ENCODE assay signal across 8 mouse cellular contexts in genomic region chr8:120113758-120114255, GRCm38 (mm10). TPM values are rescaled to one million over a fixed set of nuclear protein-coding genes. Genes with fewer than 3 reads are reported as not detected.
DNase-seq lines count a peak whose midpoint lies in the region; ATAC-seq lines count a peak whose summit lies in the region.

Gene 6430548M08Rik (plus strand): TSS chr8:120114152.

- H3K27ac ChIP-seq in heart, embryonic 10.5 days = peak within 1 kb of the TSS; percentile 88
- peak within 1 kb of the TSS; percentile 96 for H3K27ac ChIP-seq in kidney, embryonic 15.5 days

- H3K4me3 ChIP-seq in heart, embryonic 10.5 days = peak within 1 kb of the TSS; percentile 86
- H3K4me3 ChIP-seq in kidney, embryonic 15.5 days (replicated peaks) = peak within 1 kb of the TSS; percentile 74

- H3K9me3 ChIP-seq in heart, embryonic 10.5 days = no peaks in the 10 kb centered on the region
- H3K9me3 ChIP-seq in kidney, embryonic 15.5 days (replicated peaks) = no peaks in the 10 kb centered on the region

- H3K4me2 ChIP-seq in kidney, embryonic 15.5 days = peak within 1 kb of the TSS; percentile 96

- DNase-seq in B cell, adult 2 months = peak; percentile 100
- peak; percentile 100 for DNase-seq in brain, adult 2 months (ENCODE audit: low read depth, low spot score)
- peak; percentile 100 for DNase-seq in heart, embryonic 10.5 days (ENCODE audit: low spot score)
- peak; percentile 100 for DNase-seq in liver
- DNase-seq in spleen, postnatal 4 days (ENCODE audit: low spot score in 2 of 2) = peak; percentile 100

- H3K9ac ChIP-seq in kidney, embryonic 15.5 days = peak within 1 kb of the TSS; percentile 67

- H3K36me3 ChIP-seq in heart, embryonic 10.5 days = peaks cover 8% of the 10 kb centered on the region; the same call in 1 of the 2 replicates
- H3K36me3 ChIP-seq in kidney, embryonic 15.5 days = no peaks in the 10 kb centered on the region

- under 1% methylated on average over 61 of the region's 61 CpGs for WGBS in heart, embryonic 10.5 days
- under 1% methylated on average over 60 of the region's 61 CpGs for WGBS in kidney, embryonic 15.5 days

- H3K27me3 ChIP-seq in heart, embryonic 10.5 days (ENCODE audit: insufficient read depth, poor library complexity, severe bottlenecking) = peaks cover 35% of the 10 kb centered on the region
- H3K27me3 ChIP-seq in kidney, embryonic 15.5 days = peaks cover 42% of the 10 kb centered on the region

- peak; percentile 95 for ATAC-seq in erythroblast, adult 5-6 weeks (replicated peaks; ENCODE audit: low FRiP score, poor library complexity, severe bottlenecking)
- ATAC-seq in kidney, embryonic 15.5 days (replicated peaks; ENCODE audit: low FRiP score) = peak; percentile 98
- peak; percentile 69 for ATAC-seq in monocyte, adult 5-6 weeks (replicated peaks; ENCODE audit: insufficient number of reproducible peaks, low FRiP score, low TSS enrichment, poor library complexity, severe bottlenecking)

- H3K4me1 ChIP-seq in heart, embryonic 10.5 days = peaks cover 41% of the 10 kb centered on the region
- peaks cover 22% of the 10 kb centered on the region for H3K4me1 ChIP-seq in kidney, embryonic 15.5 days

RNA-seq across cellular contexts. Expression of gene 6430548M08Rik, which starts in this region (rescaled TPM):
- 10.0 and 11.0 TPM in 2 replicates for total RNA-seq in erythroblast, adult 5-6 weeks (2015; ENCODE audit: low replicate concordance)
- 16.4 and 23.5 TPM in 2 replicates for total RNA-seq in erythroblast, adult 5-6 weeks (2017; ENCODE audit: low replicate concordance)
- polyA plus RNA-seq in heart, embryonic 10.5 days (2016; fragmentation: Nextera tagmentation; extraction: Ambion mirVana) = 8.2 and 11.9 TPM in 2 replicates
- polyA plus RNA-seq in kidney, embryonic 15.5 days (2015; fragmentation: Nextera tagmentation; extraction: Ambion mirVana) = 5.8 and 6.1 TPM in 2 replicates
- 101 to 149 TPM (median 129 TPM) in 3 replicates for total RNA-seq in monocyte, adult 5-6 weeks (2017)

Comparison
In these comparisons a context has a peak if more than half of its experiments do, and no peak if none do; other contexts are left out.
1. Peak in every context shown above with its lines: DNase-seq, ATAC-seq, H3K4me3 ChIP-seq and H3K27ac ChIP-seq.